Comparison of ENCODE assay signal across 10 mouse cellular contexts in genomic region chr19:36689205-36689604, GRCm38 (mm10). TPM values are rescaled to one million over a fixed set of nuclear protein-coding genes. Genes with fewer than 3 reads are reported as not detected.
A peak's percentile ranks its signal among the peaks of the same experiment; 100 is the strongest.
DNase-seq lines count a peak whose midpoint lies in the region; ATAC-seq lines count a peak whose summit lies in the region.
"Had no signal": no experiment of that assay in that cellular context is flagged by ENCODE, and none has a peak within 500 bp of the region (broad histone marks: within the 10 kb centered on the region; RNA-seq: fewer than 3 reads in every experiment).

No protein-coding gene starts in this region.

- H3K27me3 ChIP-seq in hindbrain, embryonic 13.5 days: no peaks in the 10 kb centered on the region
- no peaks in the 10 kb centered on the region for H3K27me3 ChIP-seq in hindbrain, embryonic 11.5 days (ENCODE audit: control insufficient read depth, insufficient read depth, low read length)
- no peaks in the 10 kb centered on the region for H3K27me3 ChIP-seq in midbrain, embryonic 13.5 days
- no peaks in the 10 kb centered on the region for H3K27me3 ChIP-seq in midbrain, embryonic 11.5 days (ENCODE audit: control insufficient read depth, insufficient read depth, low read length)
- no peaks in the 10 kb centered on the region for H3K27me3 ChIP-seq in stomach, embryonic 14.5 days (ENCODE audit: control insufficient read depth, insufficient read depth, low read length)

- no peak for DNase-seq in hindbrain, embryonic 11.5 days (ENCODE audit: low spot score)
- DNase-seq in midbrain, embryonic 11.5 days (ENCODE audit: low spot score, missing footprints): no peak
- DNase-seq in heart, postnatal 4 days: peak; percentile 70
- DNase-seq in thymus, postnatal 0 days (ENCODE audit: low spot score): no peak
- DNase-seq in cerebellum, postnatal 10 days: no peak
- DNase-seq: adrenal gland, postnatal 25 days; thymus, postnatal 25 days had no signal

- peaks cover 16% of the 10 kb centered on the region for H3K4me1 ChIP-seq in hindbrain, embryonic 13.5 days (replicated peaks)
- H3K4me1 ChIP-seq in hindbrain, embryonic 11.5 days (replicated peaks; ENCODE audit: control insufficient read depth, insufficient read depth, low read length): no peaks in the 10 kb centered on the region
- peaks cover 11% of the 10 kb centered on the region; the same call in 1 of the 2 replicates for H3K4me1 ChIP-seq in midbrain, embryonic 13.5 days (replicated peaks)
- no peaks in the 10 kb centered on the region for H3K4me1 ChIP-seq in midbrain, embryonic 11.5 days (ENCODE audit: control insufficient read depth, insufficient read depth, low read length)
- H3K4me1 ChIP-seq in stomach, embryonic 14.5 days (ENCODE audit: control insufficient read depth, insufficient read depth, low read length): peaks cover 31% of the 10 kb centered on the region

- H3K9ac ChIP-seq in hindbrain, embryonic 13.5 days: no peak overlapping the region
- H3K9ac ChIP-seq in hindbrain, embryonic 11.5 days (ENCODE audit: low read depth, low read length): no peak overlapping the region
- no peak overlapping the region for H3K9ac ChIP-seq in midbrain, embryonic 13.5 days (replicated peaks)
- H3K9ac ChIP-seq in midbrain, embryonic 11.5 days (ENCODE audit: low read length): no peak overlapping the region
- no peak overlapping the region for H3K9ac ChIP-seq in stomach, embryonic 14.5 days (replicated peaks; ENCODE audit: low read depth, low read length)

- no peak overlapping the region for H3K4me2 ChIP-seq in hindbrain, embryonic 13.5 days
- H3K4me2 ChIP-seq in hindbrain, embryonic 11.5 days (replicated peaks; ENCODE audit: low read depth, low read length): no peak overlapping the region
- H3K4me2 ChIP-seq in midbrain, embryonic 13.5 days (replicated peaks): no peak overlapping the region
- no peak overlapping the region for H3K4me2 ChIP-seq in midbrain, embryonic 11.5 days
- H3K4me2 ChIP-seq in stomach, embryonic 14.5 days (replicated peaks; ENCODE audit: low read depth, low read length): no peak overlapping the region

- H3K4me3 ChIP-seq in hindbrain, embryonic 13.5 days: no peak overlapping the region
- no peak overlapping the region for H3K4me3 ChIP-seq in hindbrain, embryonic 11.5 days (ENCODE audit: low read depth, low read length)
- H3K4me3 ChIP-seq in midbrain, embryonic 13.5 days (replicated peaks): no peak overlapping the region
- no peak overlapping the region for H3K4me3 ChIP-seq in midbrain, embryonic 11.5 days (ENCODE audit: low read depth, low read length)
- H3K4me3 ChIP-seq in stomach, embryonic 14.5 days (ENCODE audit: low read depth, low read length): no peak overlapping the region

- H3K36me3 ChIP-seq in hindbrain, embryonic 13.5 days: no peaks in the 10 kb centered on the region
- no peaks in the 10 kb centered on the region for H3K36me3 ChIP-seq in hindbrain, embryonic 11.5 days (ENCODE audit: control insufficient read depth, insufficient read depth, low read length)
- H3K36me3 ChIP-seq in midbrain, embryonic 13.5 days: no peaks in the 10 kb centered on the region
- no peaks in the 10 kb centered on the region for H3K36me3 ChIP-seq in midbrain, embryonic 11.5 days (ENCODE audit: control insufficient read depth, insufficient read depth, low read length)
- H3K36me3 ChIP-seq in stomach, embryonic 14.5 days (ENCODE audit: control insufficient read depth, insufficient read depth, low read length): no peaks in the 10 kb centered on the region

- H3K9me3 ChIP-seq in hindbrain, embryonic 13.5 days: no peaks in the 10 kb centered on the region
- no peaks in the 10 kb centered on the region for H3K9me3 ChIP-seq in hindbrain, embryonic 11.5 days (ENCODE audit: control insufficient read depth, low read length)
- no peaks in the 10 kb centered on the region for H3K9me3 ChIP-seq in midbrain, embryonic 13.5 days
- no peaks in the 10 kb centered on the region for H3K9me3 ChIP-seq in midbrain, embryonic 11.5 days (ENCODE audit: control insufficient read depth, low read length)
- H3K9me3 ChIP-seq in stomach, embryonic 14.5 days (ENCODE audit: control insufficient read depth, low read depth, low read length): no peaks in the 10 kb centered on the region

- peak; percentile 47; the same call in 1 of the 2 replicates for ATAC-seq in hindbrain, embryonic 13.5 days (ENCODE audit: low FRiP score)
- ATAC-seq in hindbrain, embryonic 11.5 days (ENCODE audit: low FRiP score): no peak
- peak; percentile 31; the same call in 1 of the 2 replicates for ATAC-seq in midbrain, embryonic 13.5 days
- no peak for ATAC-seq in midbrain, embryonic 11.5 days (ENCODE audit: low FRiP score)
- ATAC-seq in stomach, embryonic 14.5 days (ENCODE audit: insufficient number of reproducible peaks, insufficient read depth, low FRiP score, low read depth): 0 out of 2 replicates have a peak, but pooled peaks have one; percentile 5

- peak overlapping the region; percentile 49 for H3K27ac ChIP-seq in hindbrain, embryonic 13.5 days
- no peak overlapping the region for H3K27ac ChIP-seq in hindbrain, embryonic 11.5 days (ENCODE audit: low read depth, low read length)
- H3K27ac ChIP-seq in midbrain, embryonic 13.5 days: no peak overlapping the region
- no peak overlapping the region for H3K27ac ChIP-seq in midbrain, embryonic 11.5 days (ENCODE audit: low read depth, low read length)
- peak overlapping the region; percentile 93 for H3K27ac ChIP-seq in stomach, embryonic 14.5 days (ENCODE audit: low read length)

- 29% methylated on average over 5 of the region's 5 CpGs for WGBS in hindbrain, embryonic 13.5 days
- WGBS in hindbrain, embryonic 11.5 days: 50% methylated on average over 5 of the region's 5 CpGs
- 36% methylated on average over 5 of the region's 5 CpGs for whole genome bisulfite sequencing in midbrain, embryonic 13.5 days
- 70% methylated on average over 5 of the region's 5 CpGs for WGBS in midbrain, embryonic 11.5 days
- 29% methylated on average over 5 of the region's 5 CpGs for WGBS in stomach, embryonic 14.5 days

RNA-seq across cellular contexts. Expression of gene Ppp1r3c, which starts 47.2 kb away (rescaled TPM):
- polyA plus RNA-seq in hindbrain, embryonic 13.5 days (2015; fragmentation: Nextera tagmentation; extraction: Ambion mirVana): 16.1 and 17.0 TPM in 2 replicates
- polyA plus RNA-seq in hindbrain, embryonic 11.5 days (2014; fragmentation: Nextera tagmentation; extraction: Ambion mirVana): 6.4 and 7.7 TPM in 2 replicates
- 5.9 and 7.1 TPM in 2 replicates for polyA plus RNA-seq in midbrain, embryonic 13.5 days (2015; fragmentation: Nextera tagmentation; extraction: Ambion mirVana)
- 2.2 and 2.3 TPM in 2 replicates for polyA plus RNA-seq in midbrain, embryonic 11.5 days (2014; fragmentation: Nextera tagmentation; extraction: Ambion mirVana)
- 100 to 1,000 TPM in 1 of 2 experiments, 10 to 100 TPM in 1; 80.2 to 102 TPM for total RNA-seq in heart, postnatal 4 days (2021)
- polyA plus RNA-seq in stomach, embryonic 14.5 days (2014; fragmentation: Nextera tagmentation; extraction: Ambion mirVana): 21.9 and 29.8 TPM in 2 replicates
- 2.1 TPM in 2 replicates for polyA plus RNA-seq in thymus, postnatal 0 days (2015; fragmentation: Nextera tagmentation; extraction: Ambion mirVana)

Comparison
In these comparisons a context has a peak if more than half of its experiments do, and no peak if none do; other contexts are left out.
1. ATAC-seq: peak in hindbrain, embryonic 13.5 days (single experiment), midbrain, embryonic 13.5 days (single experiment) and stomach, embryonic 14.5 days (single experiment); none in hindbrain, embryonic 11.5 days (single experiment) and midbrain, embryonic 11.5 days (single experiment).
2. H3K27ac ChIP-seq: peak in hindbrain, embryonic 13.5 days (single experiment) and stomach, embryonic 14.5 days (single experiment); none in hindbrain, embryonic 11.5 days (single experiment), midbrain, embryonic 13.5 days (single experiment) and midbrain, embryonic 11.5 days (single experiment).